Mouse (Mus musculus) lung, postnatal 0 days (tissue): ENCODE measurements around the gene Tcf7. TPM values are rescaled to one million over a fixed set of nuclear protein-coding genes. Genes with fewer than 3 reads are reported as not detected.

Source experiments
- ATAC-seq: fragments of 200-750 bp; cut with Nextera tagmentation; 2 replicates; pipeline ENCODE4 v1.8.0; 2017; ENCODE audit warnings: moderate library complexity
- DNase-seq: peaks from one replicate; pipeline ENCODE4 v3.0.0-alpha.2; 2016; ENCODE audit warnings: low spot score
- H3K27ac ChIP-seq: fragments of 300-500 bp; sonication (generic); 2 replicates; pipeline ENCODE4 v1.5.1; 2014; ENCODE audit warnings: antibody characterized with exemption, mild to moderate bottlenecking, low read length, mixed read lengths
- H3K27me3 ChIP-seq: fragments of 300-500 bp; sonication (generic); replicated peaks from 2 replicates; pipeline ENCODE4 v1.6.1; 2014; ENCODE audit warnings: low read length, mixed read lengths; ENCODE audit not compliant: insufficient read depth
- H3K36me3 ChIP-seq: fragments of 300-500 bp; sonication (generic); 2 replicates; pipeline ENCODE4 v1.6.1; 2014; ENCODE audit warnings: low read length, mixed read lengths; ENCODE audit not compliant: insufficient read depth
- H3K4me1 ChIP-seq: fragments of 300-500 bp; sonication (generic); 2 replicates; pipeline ENCODE4 v1.6.1; 2014; ENCODE audit warnings: antibody characterized with exemption, low read depth, low read length, mixed read lengths; ENCODE audit not compliant: insufficient read depth
- H3K4me2 ChIP-seq: fragments of 300-500 bp; sonication (generic); replicated peaks from 2 replicates; pipeline ENCODE4 v1.6.1; 2014; ENCODE audit warnings: low read depth, mild to moderate bottlenecking, low read length, moderate library complexity, mixed read lengths
- H3K4me3 ChIP-seq: fragments of 300-500 bp; sonication (generic); 2 replicates; pipeline ENCODE4 v1.5.1; 2014; ENCODE audit warnings: low read depth, low read length
- H3K9ac ChIP-seq: fragments of 300-500 bp; sonication (generic); replicated peaks from 2 replicates; pipeline ENCODE4 v1.6.1; 2014; ENCODE audit warnings: low read depth, mild to moderate bottlenecking
- H3K9me3 ChIP-seq: fragments of 300-500 bp; sonication (generic); 2 replicates; pipeline ENCODE4 v1.6.1; 2016; ENCODE audit warnings: low read length, mixed read lengths
- CTCF ChIP-seq: IDR thresholded peaks from 2 replicates; pipeline ENCODE4 v1.5.1; 2016; ENCODE audit warnings: antibody characterized with exemption, mild to moderate bottlenecking
- EP300 ChIP-seq: IDR thresholded peaks from 2 replicates; pipeline ENCODE4 v1.6.1; 2016; ENCODE audit warnings: antibody characterized with exemption, mild to moderate bottlenecking, control low read depth
- WGBS: fragments of 180-500 bp; shearing (Covaris S2); extraction: QIAGEN DNeasy Blood & Tissue Kit; methylation state at CpG from one replicate; pipeline ENCODE4 v1.1.7; 2014; 5-methylcytosine and 5-hydroxymethylcytosine counted together
- polyA plus RNA-seq: library from polyadenylated mRNA; unstranded; fragments of >200 nt; fragmentation: Nextera tagmentation; extraction: Ambion mirVana; gene quantifications from 2 replicates; pipeline ENCODE4 v1.2.1, GENCODE M21; 2015

Tcf7 gene
- polyA plus RNA-seq, 1 experiment from 2014 or later: 14.7 TPM

GRCm38 (mm10) chr11:52233043-52233653 lies 49.7 kb downstream of the Tcf7 start:
- Histone ChIP-seq H3K36me3 (0 out of 2 replicates have a peak, but pooled peaks cover 4% of the 10 kb centered on the region), H3K4me3 (peak overlapping the region; percentile 99), H3K27me3 (no peaks in the 10 kb centered on the region), H3K9ac (peak overlapping the region; percentile 100; the same call in 1 of the 2 replicates), H3K9me3 (no peaks in the 10 kb centered on the region), H3K27ac (no peak overlapping the region), H3K4me1 (peaks cover 20% of the 10 kb centered on the region; the same call in 1 of the 2 replicates), H3K4me2 (peak overlapping the region; percentile 76)
- TF ChIP-seq EP300: no peak
- no peak for TF ChIP-seq CTCF
- no peak for DNase-seq
- WGBS: 15% methylated on average over 3 of the region's 3 CpGs
- ATAC-seq: no peak

GRCm38 (mm10) chr11:52231606-52232541 lies 50.9 kb downstream of the Tcf7 start, which contains the start of gene Skp1a:
Gene Skp1a (plus strand): TSS chr11:52231995.
- 4% methylated on average over 77 of the region's 87 CpGs for WGBS

GRCm38 (mm10) chr11:52230694-52231093 lies 52.1 kb downstream of the Tcf7 start:
- H3K9ac ChIP-seq: no peak overlapping the region
- peak overlapping the region; percentile 76; the same call in 1 of the 2 replicates for H3K4me2 ChIP-seq

More at GRCm38 (mm10) chr11:52231606-52232541, 50.9 kb downstream of the Tcf7 start, which contains the start of gene Skp1a:
- peak within 1 kb of the TSS; percentile 76 for H3K4me2 ChIP-seq
- H3K9ac ChIP-seq: peak within 1 kb of the TSS; percentile 100
- peak within 1 kb of the TSS; percentile 99 for H3K27ac ChIP-seq
- ATAC-seq: peak; percentile 92
- DNase-seq: peak; percentile 95
- no peaks in the 10 kb centered on the region for H3K36me3 ChIP-seq
- H3K4me3 ChIP-seq: peak within 1 kb of the TSS; percentile 99
- H3K9me3 ChIP-seq: no peaks in the 10 kb centered on the region
- 0 out of 2 replicates have a peak, but pooled peaks have one; percentile 0 for TF ChIP-seq CTCF
- TF ChIP-seq EP300: no peak; the same call in none of the 2 replicates
- H3K27me3 ChIP-seq: no peaks in the 10 kb centered on the region
- H3K4me1 ChIP-seq: peaks cover 20% of the 10 kb centered on the region; the same call in 1 of the 2 replicates

GRCm38 (mm10) chr11:52228722-52229448 lies 53.9 kb downstream of the Tcf7 start:
- DNase-seq (no peak), ATAC-seq (no peak)
- no peak overlapping the region for H3K9ac ChIP-seq
- H3K9me3 ChIP-seq: no peaks in the 10 kb centered on the region
- no peak overlapping the region for H3K27ac ChIP-seq
- TF ChIP-seq CTCF: no peak
- TF ChIP-seq EP300: no peak
- H3K4me2 ChIP-seq: no peak overlapping the region
- peaks cover 13% of the 10 kb centered on the region; the same call in 1 of the 2 replicates for H3K4me1 ChIP-seq
- no peaks in the 10 kb centered on the region for H3K36me3 ChIP-seq
- no peaks in the 10 kb centered on the region for H3K27me3 ChIP-seq
- WGBS: 78% methylated on average over 7 of the region's 7 CpGs
- no peak overlapping the region for H3K4me3 ChIP-seq

More at GRCm38 (mm10) chr11:52230694-52231093, 52.1 kb downstream of the Tcf7 start:
- TF ChIP-seq CTCF (no peak), EP300 (no peak)
- DNase-seq (no peak), ATAC-seq (no peak)
- Histone ChIP-seq H3K4me3 (no peak overlapping the region), H3K27ac (0 out of 2 replicates have a peak overlapping the region, but pooled peaks have one; percentile 99), H3K9me3 (no peaks in the 10 kb centered on the region), H3K36me3 (no peaks in the 10 kb centered on the region), H3K27me3 (no peaks in the 10 kb centered on the region), H3K4me1 (peaks cover 20% of the 10 kb centered on the region; the same call in 1 of the 2 replicates)
- 49% methylated on average over 5 of the region's 5 CpGs for WGBS

- Histone ChIP-seq H3K27me3 (no peaks in the 10 kb centered on the region), H3K4me2 (no peak overlapping the region), H3K4me1 (peaks cover 8% of the 10 kb centered on the region; the same call in 1 of the 2 replicates), H3K4me3 (no peak overlapping the region), H3K36me3 (no peaks in the 10 kb centered on the region), H3K27ac (no peak overlapping the region), H3K9me3 (no peaks in the 10 kb centered on the region), H3K9ac (no peak overlapping the region)
- ATAC-seq: no peak
- DNase-seq: no peak
- TF ChIP-seq EP300 (no peak), CTCF (no peak)
- 68% methylated on average over 13 of the region's 13 CpGs for WGBS
Measured at GRCm38 (mm10) chr11:52227466-52228226, 55.2 kb downstream of the Tcf7 start.
